Mouse (Mus musculus) heart, postnatal 0 days (tissue): ENCODE measurements around the gene Ccdc189. TPM values are rescaled to one million over a fixed set of nuclear protein-coding genes. Genes with fewer than 3 reads are reported as not detected.
A peak's percentile ranks its signal among the peaks of the same experiment; 100 is the strongest.

Experiments
- ATAC-seq: fragments of 200-750 bp; cut with Nextera tagmentation; 2 replicates; pipeline ENCODE4 v1.8.0; 2017; ENCODE audit warnings: low read depth, moderate number of reproducible peaks, moderate library complexity; ENCODE audit not compliant: insufficient read depth
- DNase-seq: peaks from one replicate; pipeline ENCODE4 v3.0.0-alpha.2; 2016; ENCODE audit warnings: low spot score
- H3K27ac ChIP-seq: fragments of 300-500 bp; sonication (generic); 2 replicates; pipeline ENCODE4 v1.5.1; 2014; ENCODE audit warnings: low read depth, mild to moderate bottlenecking
- H3K27me3 ChIP-seq: fragments of 300-500 bp; sonication (generic); 2 replicates; pipeline ENCODE4 v1.6.1; 2014; ENCODE audit warnings: low read length, mixed read lengths; ENCODE audit not compliant: control insufficient read depth, insufficient read depth
- H3K36me3 ChIP-seq: fragments of 300-500 bp; sonication (generic); replicated peaks from 2 replicates; pipeline ENCODE4 v1.6.1; 2014; ENCODE audit warnings: low read length, mixed read lengths; ENCODE audit not compliant: control insufficient read depth, insufficient read depth
- H3K4me1 ChIP-seq: fragments of 300-500 bp; sonication (generic); 2 replicates; pipeline ENCODE4 v1.6.1; 2014; ENCODE audit warnings: antibody characterized with exemption; ENCODE audit not compliant: control insufficient read depth, insufficient read depth
- H3K4me2 ChIP-seq: fragments of 300-500 bp; sonication (generic); 2 replicates; pipeline ENCODE4 v1.6.1; 2014; ENCODE audit warnings: low read depth, mild to moderate bottlenecking, low read length, moderate library complexity
- H3K4me3 ChIP-seq: fragments of 300-500 bp; sonication (generic); 2 replicates; pipeline ENCODE4 v1.5.1; 2014; ENCODE audit warnings: low read depth, low read length
- H3K9ac ChIP-seq: fragments of 300-500 bp; sonication (generic); replicated peaks from 2 replicates; pipeline ENCODE4 v1.6.1; 2014; ENCODE audit warnings: low read depth, low read length, mixed read lengths
- H3K9me3 ChIP-seq: fragments of 300-500 bp; sonication (generic); replicated peaks from 2 replicates; pipeline ENCODE4 v1.6.1; 2016; ENCODE audit warnings: low read length; ENCODE audit not compliant: control insufficient read depth
- CTCF ChIP-seq: IDR thresholded peaks from 2 replicates; pipeline ENCODE4 v1.5.1; 2016; ENCODE audit warnings: antibody characterized with exemption, control low read depth, low read depth
- EP300 ChIP-seq: IDR thresholded peaks from 2 replicates; pipeline ENCODE4 v1.6.1; 2016; ENCODE audit warnings: antibody characterized with exemption, low read depth
- whole genome bisulfite sequencing: fragments of 180-500 bp; shearing (Covaris S2); extraction: QIAGEN DNeasy Blood & Tissue Kit; methylation state at CpG from one replicate; pipeline ENCODE4 v1.1.7; 2014; 5-methylcytosine and 5-hydroxymethylcytosine counted together
- polyA plus RNA-seq: library from polyadenylated mRNA; unstranded; fragments of >200 nt; fragmentation: Nextera tagmentation; extraction: Ambion mirVana; gene quantifications from 2 replicates; pipeline ENCODE4 v1.2.1, GENCODE M21; 2015
- total RNA-seq: library from RNA; depleted of rRNA; stranded (reverse); fragments of >200 nt; gene quantifications from 2 replicates; pipeline ENCODE4 v1.2.3, GENCODE M21; 2014; ENCODE audit warnings: low replicate concordance; rRNA removed

Gene Ccdc189
- total and polyA plus RNA-seq, 2 experiments from 2014 or later = 15.0 to 16.0 TPM

GRCm38 (mm10) chr7:127561340-127561858 is 27.0 kb downstream of the Ccdc189 start, which contains the start of gene Tmem265:
Tmem265 (plus strand) TSS chr7:127561390.
- Histone ChIP-seq H3K27me3 (no peaks in the 10 kb centered on the region), H3K4me1 (0 out of 2 replicates have a peak, but pooled peaks cover 9% of the 10 kb centered on the region), H3K9ac (no peak within 1 kb of the TSS), H3K27ac (no peak within 1 kb of the TSS), H3K9me3 (no peaks in the 10 kb centered on the region), H3K4me3 (no peak within 1 kb of the TSS), H3K36me3 (peaks cover 64% of the 10 kb centered on the region), H3K4me2 (no peak within 1 kb of the TSS)
- WGBS = 88% methylated on average over 5 of the region's 5 CpGs
- no peak for ATAC-seq
- no peak for DNase-seq
- TF ChIP-seq EP300 (no peak), CTCF (no peak)

- no peak for TF ChIP-seq CTCF
- TF ChIP-seq EP300 = no peak
- no peak for ATAC-seq
- H3K9me3 ChIP-seq = no peaks in the 10 kb centered on the region
- WGBS = 93% methylated on average over 11 of the region's 11 CpGs
- H3K27me3 ChIP-seq = no peaks in the 10 kb centered on the region
- H3K27ac ChIP-seq = no peak overlapping the region
- peaks cover 69% of the 10 kb centered on the region for H3K36me3 ChIP-seq
- H3K9ac ChIP-seq = no peak overlapping the region
- DNase-seq = no peak
- H3K4me2 ChIP-seq = no peak overlapping the region
- 0 out of 2 replicates have a peak, but pooled peaks cover 9% of the 10 kb centered on the region for H3K4me1 ChIP-seq
- H3K4me3 ChIP-seq = no peak overlapping the region
Observed at GRCm38 (mm10) chr7:127560580-127560979, 27.8 kb downstream of the Ccdc189 start.

GRCm38 (mm10) chr7:127551558-127551957 is 36.8 kb downstream of the Ccdc189 start:
- TF ChIP-seq EP300 = no peak
- TF ChIP-seq CTCF = no peak
- 94% methylated on average over 8 of the region's 8 CpGs for WGBS
- Histone ChIP-seq H3K9ac (no peak overlapping the region), H3K27ac (no peak overlapping the region), H3K27me3 (no peaks in the 10 kb centered on the region), H3K36me3 (peaks cover 79% of the 10 kb centered on the region), H3K9me3 (no peaks in the 10 kb centered on the region), H3K4me3 (no peak overlapping the region), H3K4me2 (no peak overlapping the region), H3K4me1 (no peaks in the 10 kb centered on the region)
- ATAC-seq (no peak), DNase-seq (no peak)

DNA sequence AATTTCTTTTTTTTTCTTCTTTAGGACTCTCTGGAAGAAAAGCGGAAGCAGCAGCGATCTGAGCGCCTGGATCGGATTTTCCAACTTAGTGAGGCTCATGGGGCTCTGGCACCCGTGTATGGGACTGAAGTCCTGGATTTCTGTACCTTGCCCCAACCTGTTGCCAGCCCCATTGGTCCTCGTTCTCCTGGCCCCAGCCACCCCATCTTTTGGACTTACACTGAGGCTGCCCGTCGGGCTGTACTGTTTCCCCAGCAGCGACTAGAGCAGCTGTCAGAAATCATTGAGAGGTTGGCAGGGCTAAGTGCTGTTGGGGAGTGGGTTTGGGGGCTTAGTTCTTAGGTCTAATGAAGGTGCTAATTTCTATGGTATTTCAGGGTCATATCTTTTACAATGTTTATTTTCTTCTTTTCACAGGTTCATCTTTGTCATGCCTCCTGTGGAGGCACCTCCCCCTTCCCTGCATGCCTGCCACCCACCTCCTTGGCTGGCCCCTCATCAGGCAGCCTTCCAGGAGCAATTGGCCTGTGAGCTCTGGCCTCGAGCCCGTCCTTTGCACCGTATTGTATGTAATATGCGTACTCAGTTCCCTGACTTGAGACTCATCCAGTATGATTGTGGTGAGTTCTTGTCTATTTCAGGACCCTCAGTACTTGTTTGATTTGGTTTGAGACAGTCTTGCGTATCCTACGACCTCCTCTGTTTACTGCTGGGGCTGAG is 39.1 kb downstream of the Ccdc189 start:
- peak overlapping the region; percentile 25; the same call in 1 of the 2 replicates for H3K27ac ChIP-seq
- DNase-seq (peak; percentile 59), ATAC-seq (peak; percentile 71)
- no peak overlapping the region for H3K4me2 ChIP-seq
- H3K4me3 ChIP-seq = no peak overlapping the region
- 70% methylated on average over 15 of the region's 15 CpGs for WGBS
- H3K9ac ChIP-seq = no peak overlapping the region
- TF ChIP-seq CTCF (no peak), EP300 (no peak)
- no peaks in the 10 kb centered on the region for H3K27me3 ChIP-seq
- H3K4me1 ChIP-seq = no peaks in the 10 kb centered on the region
- H3K36me3 ChIP-seq = peaks cover 75% of the 10 kb centered on the region
- H3K9me3 ChIP-seq = no peaks in the 10 kb centered on the region

GRCm38 (mm10) chr7:127541671-127542070 is 46.7 kb downstream of the Ccdc189 start:
- H3K4me2 ChIP-seq = no peak overlapping the region
- H3K4me1 ChIP-seq = no peaks in the 10 kb centered on the region
- no peak overlapping the region for H3K9ac ChIP-seq
- DNase-seq (no peak), ATAC-seq (no peak)
- TF ChIP-seq EP300 (no peak), CTCF (no peak)
- H3K27me3 ChIP-seq = no peaks in the 10 kb centered on the region
- H3K36me3 ChIP-seq = peaks cover 93% of the 10 kb centered on the region
- H3K27ac ChIP-seq = no peak overlapping the region
- no peaks in the 10 kb centered on the region for H3K9me3 ChIP-seq
- WGBS = 81% methylated on average over 3 of the region's 3 CpGs
- H3K4me3 ChIP-seq = no peak overlapping the region

Other genes with a start within 250 kb of the Ccdc189 start
- gene Zfp768, start 243.0 kb downstream of the Ccdc189 start, total RNA-seq = 46.8 and 54.3 TPM in 2 replicates
- gene Zfp768, start 243.0 kb downstream of the Ccdc189 start, polyA plus RNA-seq = 18.4 and 22.0 TPM in 2 replicates
- gene Zfp747, start 212.5 kb downstream of the Ccdc189 start, total RNA-seq = 5.8 TPM in 2 replicates
- gene Zfp747, start 212.5 kb downstream of the Ccdc189 start, polyA plus RNA-seq = 3.0 and 3.8 TPM in 2 replicates
- 2.4 and 3.2 TPM in 2 replicates for gene 9130019O22Rik, start 201.4 kb downstream of the Ccdc189 start, total RNA-seq
- gene 9130019O22Rik, start 201.4 kb downstream of the Ccdc189 start, polyA plus RNA-seq = 2.8 TPM in 2 replicates
- gene E430018J23Rik, start 195.0 kb downstream of the Ccdc189 start, total RNA-seq = 12.1 and 24.7 TPM in 2 replicates
- gene E430018J23Rik, start 195.0 kb downstream of the Ccdc189 start, polyA plus RNA-seq = 3.3 and 3.7 TPM in 2 replicates
- gene Zfp764, start 181.8 kb downstream of the Ccdc189 start, total RNA-seq = 6.4 and 11.3 TPM in 2 replicates
- gene Zfp764, start 181.8 kb downstream of the Ccdc189 start, polyA plus RNA-seq = 3.2 and 3.3 TPM in 2 replicates
- gene Zfp688, start 166.5 kb downstream of the Ccdc189 start, total RNA-seq = 8.1 and 15.5 TPM in 2 replicates
- 11.3 and 13.4 TPM in 2 replicates for gene Zfp688, start 166.5 kb downstream of the Ccdc189 start, polyA plus RNA-seq
- 1.9 and 3.0 TPM in 2 replicates for gene Zfp689, start 139.4 kb downstream of the Ccdc189 start, total RNA-seq
- gene Zfp689, start 139.4 kb downstream of the Ccdc189 start, polyA plus RNA-seq = 2.4 and 2.6 TPM in 2 replicates
- 33.7 and 35.4 TPM in 2 replicates for gene Prr14, start 129.0 kb downstream of the Ccdc189 start, total RNA-seq
- gene Prr14, start 129.0 kb downstream of the Ccdc189 start, polyA plus RNA-seq = 22.3 and 24.7 TPM in 2 replicates
- gene Fbrs, start 109.4 kb downstream of the Ccdc189 start, total RNA-seq = 19.1 and 31.1 TPM in 2 replicates
- 5.4 and 5.9 TPM in 2 replicates for gene Fbrs, start 109.4 kb downstream of the Ccdc189 start, polyA plus RNA-seq
- 21.8 and 29.3 TPM in 2 replicates for gene Srcap, start 76.6 kb downstream of the Ccdc189 start, total RNA-seq
- gene Srcap, start 76.6 kb downstream of the Ccdc189 start, polyA plus RNA-seq = 15.0 and 16.1 TPM in 2 replicates
- 12.5 and 17.4 TPM in 2 replicates for gene Gm42715, start 69.0 kb downstream of the Ccdc189 start, total RNA-seq
- gene Gm42715, start 69.0 kb downstream of the Ccdc189 start, polyA plus RNA-seq = 4.8 and 5.0 TPM in 2 replicates
- not detected in 2 replicates for gene Tmem265, start 27.2 kb downstream of the Ccdc189 start, total RNA-seq
- 2.6 and 3.3 TPM in 2 replicates for gene Tmem265, start 27.2 kb downstream of the Ccdc189 start, polyA plus RNA-seq
- gene Phkg2, start 15.3 kb downstream of the Ccdc189 start, total RNA-seq = 27.3 and 44.1 TPM in 2 replicates
- 22.2 and 23.1 TPM in 2 replicates for gene Phkg2, start 15.3 kb downstream of the Ccdc189 start, polyA plus RNA-seq
- gene Rnf40, start 172 bp upstream of the Ccdc189 start, total RNA-seq = 20.7 and 26.6 TPM in 2 replicates
- gene Rnf40, start 172 bp upstream of the Ccdc189 start, polyA plus RNA-seq = 21.3 and 23.1 TPM in 2 replicates
- gene Zfp629, start 27.2 kb upstream of the Ccdc189 start, total RNA-seq = 16.8 and 22.0 TPM in 2 replicates
- 6.9 and 11.3 TPM in 2 replicates for gene Zfp629, start 27.2 kb upstream of the Ccdc189 start, polyA plus RNA-seq
- gene Bcl7c, start 120.3 kb upstream of the Ccdc189 start, total RNA-seq = 19.3 and 32.4 TPM in 2 replicates
- gene Bcl7c, start 120.3 kb upstream of the Ccdc189 start, polyA plus RNA-seq = 25.6 and 27.6 TPM in 2 replicates
- 9.3 and 11.1 TPM in 2 replicates for gene Ctf1, start 124.1 kb upstream of the Ccdc189 start, total RNA-seq
- 2.6 and 3.1 TPM in 2 replicates for gene Ctf1, start 124.1 kb upstream of the Ccdc189 start, polyA plus RNA-seq
- gene Ctf2, start 143.6 kb upstream of the Ccdc189 start, total RNA-seq = not detected in 2 replicates
- not detected in 2 replicates for gene Ctf2, start 143.6 kb upstream of the Ccdc189 start, polyA plus RNA-seq
- 8.9 and 21.6 TPM in 2 replicates for gene Fbxl19, start 155.9 kb upstream of the Ccdc189 start, total RNA-seq
- gene Fbxl19, start 155.9 kb upstream of the Ccdc189 start, polyA plus RNA-seq = 0.42 and 0.56 TPM in 2 replicates
- 31.8 and 38.9 TPM in 2 replicates for gene Orai3, start 181.2 kb upstream of the Ccdc189 start, total RNA-seq
- gene Orai3, start 181.2 kb upstream of the Ccdc189 start, polyA plus RNA-seq = 17.3 and 17.6 TPM in 2 replicates
- gene Setd1a, start 188.1 kb upstream of the Ccdc189 start, total RNA-seq = 7.5 and 14.4 TPM in 2 replicates
- 6.0 and 7.6 TPM in 2 replicates for gene Setd1a, start 188.1 kb upstream of the Ccdc189 start, polyA plus RNA-seq
- not detected in 2 replicates for gene Gm49388, start 197.0 kb upstream of the Ccdc189 start, total RNA-seq
- not detected in 2 replicates for gene Gm49388, start 197.0 kb upstream of the Ccdc189 start, polyA plus RNA-seq
- 36.1 and 47.4 TPM in 2 replicates for gene Hsd3b7, start 212.0 kb upstream of the Ccdc189 start, total RNA-seq
- 23.3 and 27.4 TPM in 2 replicates for gene Hsd3b7, start 212.0 kb upstream of the Ccdc189 start, polyA plus RNA-seq
- gene Stx4a, start 235.7 kb upstream of the Ccdc189 start, total RNA-seq = 4.5 and 14.5 TPM in 2 replicates
- 44.7 and 46.5 TPM in 2 replicates for gene Stx4a, start 235.7 kb upstream of the Ccdc189 start, polyA plus RNA-seq
- 0.15 and 0.19 TPM in 2 replicates for gene Stx1b, start 236.0 kb upstream of the Ccdc189 start, total RNA-seq
- 0.38 and 0.51 TPM in 2 replicates for gene Stx1b, start 236.0 kb upstream of the Ccdc189 start, polyA plus RNA-seq